Mouse (Mus musculus): ENCODE measurements around the gene Strn3.
"Not testable (repeated sequence)": the region's sequence is repeated elsewhere in the genome, so short reads cannot be mapped to it uniquely, and the experiment has no call there.

The Strn3 gene

DNA sequence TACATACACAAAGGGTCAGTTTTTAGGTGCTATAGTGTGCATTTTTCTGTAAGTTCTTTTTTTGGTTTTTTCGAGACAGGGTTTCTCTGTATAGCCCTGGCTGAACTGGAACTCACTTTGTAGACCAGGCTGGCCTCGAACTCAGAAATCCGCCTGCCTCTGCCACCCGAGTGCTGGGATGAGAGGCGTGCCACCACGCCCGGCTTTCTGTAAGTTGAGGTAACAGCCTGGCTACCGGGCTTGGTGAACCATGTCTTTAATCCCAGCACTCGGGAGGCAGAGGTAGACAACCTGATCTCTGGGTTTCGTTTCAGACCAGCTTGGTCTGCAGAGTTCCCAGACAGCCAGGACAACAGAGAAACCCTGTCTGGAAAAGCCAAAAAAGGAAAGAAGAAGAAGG is 1.2 kb upstream of the Strn3 start:
- peak; percentile 41 for DNase-seq

DNA sequence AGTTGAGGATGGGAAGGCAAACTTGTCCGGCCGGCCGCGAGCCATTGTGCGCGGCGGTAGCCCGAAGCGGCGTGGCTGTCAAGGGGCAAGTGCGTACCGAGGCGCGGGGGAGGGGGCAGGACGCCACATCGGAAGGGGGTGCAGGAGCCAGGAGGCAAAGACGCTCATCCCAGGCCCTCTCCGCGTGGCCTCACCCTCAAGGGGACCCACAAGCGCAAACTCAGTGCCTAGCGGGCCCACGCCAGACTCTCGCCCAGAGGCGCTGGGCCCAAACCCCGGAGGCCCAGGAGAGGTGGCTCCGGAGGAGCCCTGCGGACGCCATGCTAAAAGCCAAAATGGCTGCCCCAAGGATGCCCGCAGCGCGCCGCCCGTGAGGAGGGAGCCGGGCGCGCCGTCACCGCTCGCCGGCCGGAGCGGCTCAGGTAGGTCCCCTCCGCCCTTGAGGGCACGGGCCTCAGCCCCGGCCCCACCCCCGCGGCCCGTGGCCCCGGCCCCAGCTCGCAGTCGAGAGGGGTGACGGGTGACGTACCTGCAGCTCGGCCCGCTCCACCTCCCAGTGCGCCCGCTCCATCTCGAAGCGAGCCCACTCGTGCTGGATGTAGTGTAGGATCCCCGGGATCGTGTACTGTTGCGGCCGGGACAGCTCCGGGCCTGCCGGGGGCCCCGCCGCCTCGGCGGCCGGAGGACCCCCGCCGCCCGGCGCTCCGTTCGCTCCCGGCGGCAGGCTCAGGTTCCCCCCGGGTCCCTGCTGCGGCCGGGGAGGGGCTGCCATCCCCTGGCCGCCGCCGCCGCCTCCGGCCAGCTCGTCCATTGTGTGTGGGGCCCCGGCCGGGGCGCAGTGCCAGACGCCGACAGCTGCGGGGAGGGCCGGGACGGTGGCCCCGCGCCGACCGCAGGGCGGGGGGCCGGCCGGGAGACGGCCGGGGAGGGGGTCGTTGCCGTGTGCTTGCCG is 528 bp downstream of the Strn3 start, which contains the start of gene Ap4s1:
Gene Ap4s1, plus strand, starts transcription at position 141 of the 952 bp plus-strand sequence.
- DNase-seq, result peak; percentile 82

DNA sequence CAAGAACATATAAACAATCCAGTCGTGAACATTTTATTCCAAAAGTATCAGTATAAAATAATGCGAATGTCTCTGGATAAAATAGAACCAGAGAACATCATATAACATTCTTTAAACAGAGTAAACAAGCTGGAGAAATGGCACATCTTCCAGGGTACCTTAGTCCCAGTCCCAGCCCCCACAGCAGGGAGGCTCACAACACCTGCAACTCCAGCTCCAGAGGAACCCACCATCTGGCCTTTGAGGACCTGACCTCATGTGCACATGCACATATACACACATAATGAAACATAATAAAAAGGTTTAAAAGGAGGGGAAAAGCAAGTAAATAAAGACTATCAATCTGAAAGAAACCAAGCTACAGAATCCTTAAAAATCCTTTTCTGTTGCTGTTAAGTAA is 3.2 kb downstream of the Strn3 start:
- DNase-seq, result no peak

DNA sequence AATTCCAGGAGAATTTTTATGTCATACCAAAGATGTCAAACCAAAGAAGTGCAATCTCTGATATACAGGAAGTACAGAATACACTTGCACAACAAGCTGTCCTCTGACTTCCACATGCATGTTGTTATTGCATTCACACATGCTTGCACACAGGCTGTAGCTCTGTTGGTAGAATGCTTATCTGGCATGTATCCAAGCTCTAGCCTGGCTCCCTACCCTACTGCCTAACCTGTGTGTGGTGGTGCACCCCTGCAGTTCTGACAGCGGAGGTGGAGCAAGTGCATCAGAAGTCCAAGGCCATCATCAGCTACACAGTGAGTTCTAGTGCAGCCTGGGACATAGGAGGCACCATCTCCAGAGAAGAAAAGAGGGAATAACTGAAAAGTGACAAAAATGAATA is 12.9 kb downstream of the Strn3 start:
- peak; percentile 49 for DNase-seq

DNA sequence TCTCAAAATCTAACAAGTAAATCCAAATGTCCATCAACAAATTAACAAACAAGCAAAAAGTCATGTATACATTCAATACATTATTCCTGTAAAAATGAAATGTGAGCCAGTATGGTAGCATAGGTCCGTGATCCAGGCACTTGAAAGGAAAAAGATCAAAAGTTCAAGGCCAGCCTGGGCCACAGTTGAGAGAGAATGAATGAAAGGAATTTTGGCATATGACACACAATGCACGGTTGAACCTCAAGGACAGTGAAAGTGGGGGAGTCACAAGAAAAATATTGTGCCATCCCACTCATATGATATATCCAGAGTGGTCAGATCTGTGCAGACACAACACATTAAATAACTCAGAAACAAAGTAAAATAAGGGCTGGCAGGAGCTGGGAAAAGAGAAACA is 15.3 kb downstream of the Strn3 start:
- no peak for DNase-seq

DNA sequence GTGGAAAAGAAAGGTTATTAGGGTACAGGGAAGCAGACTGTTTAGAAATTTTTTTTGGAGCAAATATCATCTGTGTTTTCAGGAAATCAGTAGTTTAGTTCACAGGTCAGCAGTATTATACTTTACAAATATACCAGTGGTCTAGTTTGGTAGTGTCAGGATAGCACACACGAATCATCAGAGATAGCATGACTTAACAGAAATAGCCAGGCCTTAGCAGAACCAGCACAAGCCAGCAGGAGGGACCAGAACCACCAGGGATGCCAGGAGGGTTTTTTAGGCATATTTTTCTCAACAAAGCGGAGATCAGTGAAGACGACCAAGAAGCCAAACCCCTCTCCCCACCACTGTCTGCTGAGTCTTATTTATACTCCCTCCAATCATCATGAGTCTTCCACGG is 18.4 kb downstream of the Strn3 start:
- DNase-seq, result no peak

DNA sequence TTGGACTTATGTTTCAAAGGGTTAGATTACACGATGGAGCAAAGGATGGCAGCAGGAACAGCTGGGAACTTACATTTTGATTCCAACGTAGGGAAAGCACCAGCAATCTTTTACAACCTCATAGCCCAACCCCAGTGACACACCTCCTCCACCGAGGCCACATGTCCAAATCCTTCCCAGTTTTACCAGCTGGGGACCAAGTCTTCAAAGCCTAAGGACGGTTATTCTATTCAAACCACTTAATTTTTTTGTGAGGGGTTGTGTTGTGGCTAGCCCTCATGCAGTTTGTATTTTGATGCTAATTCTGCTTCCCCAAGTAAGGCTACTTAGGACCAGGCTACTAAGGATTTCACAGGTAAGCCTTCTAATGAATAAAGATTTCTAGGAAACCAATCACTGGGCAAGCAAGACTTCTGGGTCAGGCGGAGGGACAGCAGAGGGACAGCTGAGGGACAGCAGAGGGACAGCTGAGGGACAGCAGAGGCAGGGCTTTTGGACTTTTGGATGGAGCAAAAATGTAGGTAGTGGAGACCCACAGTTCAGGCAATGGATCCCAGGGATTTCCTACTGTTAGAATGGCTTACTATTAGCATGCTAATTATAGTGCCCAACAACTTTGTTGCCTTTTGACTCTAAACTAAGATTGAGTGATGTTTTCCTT is 20.3 kb downstream of the Strn3 start:
- no peak for DNase-seq

DNA sequence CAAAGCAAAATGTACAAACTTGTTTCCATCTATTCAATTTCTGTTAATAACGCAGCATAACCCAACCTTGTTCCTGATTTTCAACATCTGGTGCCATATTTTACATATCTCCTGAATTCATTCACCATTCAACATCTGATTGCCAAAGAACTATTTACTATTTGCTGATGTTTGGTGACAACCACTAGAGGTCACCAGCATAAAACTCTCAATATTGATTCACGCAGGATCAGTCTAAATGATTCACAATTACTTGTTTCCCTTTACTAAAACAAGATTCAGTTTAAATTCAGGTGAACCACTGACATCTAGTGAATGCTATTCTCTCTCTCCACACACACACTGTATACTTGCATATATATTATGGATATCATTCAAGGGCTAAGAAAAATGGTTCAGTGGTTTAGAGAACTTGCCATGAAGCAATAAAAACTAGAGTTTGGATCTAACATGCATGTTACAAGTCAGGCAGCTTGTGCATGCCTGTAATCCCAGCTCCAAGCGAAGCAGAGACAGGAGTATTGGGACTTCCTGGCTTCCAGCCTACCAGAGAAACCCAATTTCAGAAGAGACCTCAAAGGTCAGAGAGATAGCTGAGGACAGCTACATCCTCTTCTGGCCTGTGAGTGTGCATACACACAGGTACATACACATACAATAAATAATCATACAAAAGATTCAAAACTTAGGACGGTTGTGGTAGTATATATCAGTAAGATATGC is 24.8 kb downstream of the Strn3 start:
- no peak for DNase-seq

DNA sequence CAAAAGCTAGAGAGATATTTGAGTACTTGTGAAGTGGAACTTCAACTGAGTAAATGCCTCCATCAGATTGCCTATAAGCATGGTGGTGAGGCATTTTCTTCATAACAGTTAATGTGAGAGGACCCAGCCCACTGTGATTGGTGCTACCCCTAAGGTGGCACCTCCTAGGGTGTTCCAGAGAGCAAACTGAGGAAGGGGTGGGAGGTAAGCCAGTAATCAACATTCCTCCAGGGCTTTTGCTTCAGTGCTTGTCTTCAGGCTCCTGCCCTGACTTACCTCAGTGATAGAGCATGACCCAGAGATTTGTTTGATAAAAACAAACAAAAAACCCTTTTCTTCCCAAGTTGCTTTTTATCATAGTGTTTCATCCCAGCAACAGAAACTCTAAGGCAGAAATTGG is 27.8 kb downstream of the Strn3 start:
- no peak for DNase-seq

DNA sequence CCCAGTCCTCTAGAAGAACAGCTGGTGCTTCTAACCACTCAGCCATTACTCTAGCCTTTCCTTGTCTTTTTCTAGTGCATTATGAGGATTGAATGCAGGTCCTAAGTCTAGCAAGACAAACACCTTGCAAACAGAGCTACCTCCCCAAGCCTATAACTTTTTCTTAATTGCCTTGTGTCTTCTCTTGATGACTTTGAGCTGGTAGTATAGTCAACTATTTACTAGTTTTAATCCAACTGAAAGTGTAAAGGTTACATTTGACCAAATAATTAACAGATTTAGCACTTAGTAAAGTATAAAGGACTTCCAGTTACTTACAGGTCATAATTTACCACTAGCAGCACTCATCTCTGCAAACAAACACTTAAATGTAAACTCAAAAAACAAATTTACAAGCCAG is 28.7 kb downstream of the Strn3 start:
- no peak for DNase-seq

DNA sequence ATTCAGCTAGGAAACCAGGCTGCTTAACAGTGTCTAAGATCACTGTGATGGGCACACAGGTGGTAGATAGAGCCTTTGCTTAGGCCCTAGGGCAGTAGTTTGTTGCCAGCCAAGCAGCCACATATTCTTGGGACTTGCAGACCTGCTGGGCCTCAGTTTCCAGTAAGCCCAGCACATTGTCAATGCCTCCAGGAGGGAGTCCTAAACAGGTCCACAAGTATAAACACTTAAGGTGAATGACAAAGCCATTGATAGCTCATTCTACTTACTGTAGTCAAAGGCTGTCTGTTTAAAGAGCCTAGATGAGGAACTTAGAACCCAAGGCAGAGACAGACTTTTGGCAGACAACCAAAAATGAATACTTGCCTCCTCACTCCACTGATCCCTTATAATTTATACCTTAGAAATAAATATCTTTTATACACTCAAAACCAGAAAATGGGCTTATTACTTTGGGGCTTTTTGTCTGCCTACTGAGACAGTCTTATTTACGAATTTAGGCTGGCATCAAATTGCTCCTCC is 35.7 kb downstream of the Strn3 start:
- no peak for DNase-seq

DNA sequence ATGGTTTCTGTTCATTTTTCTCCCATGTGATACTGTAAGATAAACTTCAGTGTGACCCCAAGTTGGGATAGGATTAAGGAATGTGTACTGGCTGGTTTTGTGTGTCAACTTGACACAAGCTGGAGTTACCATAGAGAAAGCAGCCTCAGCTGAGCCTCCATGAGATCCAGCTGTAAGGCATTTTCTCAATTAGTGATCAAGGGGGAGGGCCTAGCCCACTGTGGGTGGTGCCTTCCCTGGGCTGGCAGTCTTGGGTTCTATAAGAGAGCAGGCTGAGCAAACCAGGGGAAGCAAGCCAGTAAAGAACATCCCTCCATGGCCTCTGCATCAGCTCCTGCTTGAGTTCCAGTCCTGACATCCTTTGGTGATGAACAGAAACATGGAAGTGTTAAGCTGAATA is 42.3 kb downstream of the Strn3 start:
- DNase-seq, result not testable (repeated sequence)

DNA sequence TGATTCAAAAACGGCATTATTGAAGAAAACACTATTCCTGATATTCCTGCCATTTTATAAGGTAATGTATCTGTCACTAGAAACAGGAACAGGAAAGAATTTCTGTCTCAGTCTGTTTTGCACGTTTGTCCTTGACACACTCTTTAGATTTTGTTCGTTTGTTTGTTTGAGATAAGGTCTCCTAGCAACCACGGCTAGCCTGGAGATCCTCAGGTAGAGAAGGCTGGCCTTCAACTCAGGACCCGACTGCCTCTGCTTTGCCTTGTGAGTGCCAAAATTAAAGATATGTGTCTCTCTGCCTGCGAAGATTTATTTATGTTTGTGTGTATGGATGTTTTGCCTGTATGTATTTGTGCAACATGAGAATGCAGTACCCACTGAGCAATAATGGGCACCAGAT is 49.8 kb downstream of the Strn3 start:
- no peak for DNase-seq

DNA sequence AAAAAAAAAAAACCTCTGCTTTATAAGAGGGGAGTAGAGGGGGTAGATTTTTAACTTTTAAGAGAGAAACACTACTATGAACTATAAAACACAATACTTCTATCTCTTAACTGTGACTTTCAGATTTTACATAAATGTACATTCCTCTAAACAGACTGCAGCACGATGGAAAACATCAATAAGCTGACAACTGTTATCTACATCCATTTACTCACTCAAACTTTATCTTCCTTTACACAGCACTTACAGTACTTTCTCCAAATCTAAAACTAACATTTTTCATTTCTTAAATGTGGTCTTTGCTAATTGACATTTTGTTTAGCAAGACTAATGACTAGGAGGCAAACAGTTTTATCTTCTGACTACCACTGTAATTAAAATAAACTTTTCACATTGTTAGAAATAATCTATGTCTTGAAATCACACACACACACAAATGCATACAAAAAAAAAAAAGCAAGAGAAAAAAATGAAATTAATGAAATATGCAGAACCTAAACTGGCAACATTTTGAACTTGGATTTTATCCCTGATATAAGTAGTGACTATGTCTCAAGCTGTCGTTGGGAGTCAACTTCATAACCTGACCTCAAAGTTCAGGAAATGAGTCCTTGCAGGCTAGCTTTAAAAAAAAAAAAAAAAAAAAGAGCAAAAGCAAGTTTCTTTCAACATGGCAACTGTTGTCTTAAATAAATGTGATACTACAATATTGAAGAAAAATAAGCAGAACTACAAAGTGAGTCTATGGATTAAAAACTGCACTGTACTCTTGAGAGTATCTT is 54.8 kb downstream of the Strn3 start:
- DNase-seq, result no peak

DNA sequence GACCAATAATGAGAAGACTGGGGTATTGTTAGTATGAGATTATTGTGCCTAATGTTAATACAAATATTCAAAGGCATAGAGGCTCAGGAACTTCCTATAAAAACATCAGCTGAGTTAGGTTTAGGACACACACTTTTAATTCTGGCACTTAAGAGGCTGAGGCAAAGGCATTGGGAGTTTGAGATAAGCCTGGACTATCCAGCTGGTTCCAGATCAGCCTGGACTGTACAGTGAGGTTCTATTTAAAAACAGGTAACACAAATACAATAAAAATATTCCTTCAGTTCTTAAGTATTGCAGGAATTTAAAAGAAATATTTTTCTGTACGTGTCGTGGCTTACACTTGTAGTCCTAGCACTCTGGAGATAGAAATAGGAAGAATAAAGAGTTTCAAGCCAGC is 55.4 kb downstream of the Strn3 start:
- no peak for DNase-seq

DNA sequence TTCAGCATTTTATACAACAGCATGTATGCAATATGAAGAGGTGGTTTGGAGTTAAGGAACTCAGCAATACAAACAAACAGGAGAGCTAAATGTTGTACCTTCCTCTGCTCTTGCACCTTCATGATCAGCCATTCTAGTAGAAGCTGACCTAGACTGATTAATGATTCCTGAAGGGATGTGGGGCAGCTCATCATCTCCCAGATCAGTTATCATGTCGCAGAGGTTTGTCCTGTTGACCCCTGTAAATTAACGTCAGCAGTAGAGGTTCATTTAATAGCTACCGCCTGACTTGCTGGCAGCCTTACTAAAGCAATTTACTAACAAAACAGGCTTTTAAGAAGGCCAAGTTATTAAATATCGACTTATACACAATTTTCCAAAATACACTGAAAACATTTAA is 58.2 kb downstream of the Strn3 start:
- no peak for DNase-seq

DNA sequence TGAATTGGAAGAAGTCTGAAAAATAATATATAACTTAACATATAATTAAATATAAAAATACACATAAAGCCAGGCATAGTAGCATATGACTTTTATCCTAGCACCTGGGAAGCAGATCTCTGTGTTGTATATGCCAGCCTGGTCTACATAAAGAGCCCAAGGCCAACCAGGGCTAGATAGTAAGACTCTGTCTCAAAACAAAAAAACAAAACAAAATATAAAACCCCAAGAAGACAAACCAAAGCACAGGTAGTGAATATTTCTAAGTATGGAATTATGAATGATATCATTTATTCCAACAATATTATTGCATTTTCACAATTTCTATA is 68.4 kb downstream of the Strn3 start:
- DNase-seq, result no peak

DNA sequence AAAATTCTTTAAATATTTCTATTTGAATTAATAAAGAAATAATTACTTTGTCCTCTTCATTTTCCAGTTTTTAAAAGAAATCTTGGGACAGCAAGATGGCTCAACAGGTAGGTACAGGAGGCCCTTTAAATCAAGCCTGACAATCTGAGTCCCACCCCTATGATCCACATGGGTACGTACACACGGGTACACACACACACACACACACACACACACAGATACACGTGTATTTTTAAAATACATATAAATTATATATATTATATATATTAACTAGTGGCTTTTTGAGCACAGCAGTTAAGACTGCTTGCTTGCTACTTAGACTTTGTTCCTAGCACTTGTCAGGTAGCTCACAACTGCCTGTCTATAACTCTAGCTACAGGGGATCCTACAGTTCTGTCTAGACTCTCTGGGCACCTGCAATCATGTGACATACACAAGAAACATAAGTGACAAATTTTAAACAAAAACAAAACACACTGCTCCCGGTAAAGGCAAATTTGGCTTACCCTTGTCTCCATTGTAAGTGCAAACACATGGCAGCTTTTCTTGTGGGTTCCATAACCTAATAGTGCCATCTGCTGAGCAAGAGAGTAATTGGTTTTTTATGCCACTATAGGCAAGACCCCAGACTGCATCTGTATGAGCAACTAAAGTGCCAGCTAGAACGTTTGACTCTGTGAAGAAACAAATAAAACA is 68.9 kb downstream of the Strn3 start:
- DNase-seq, result no peak

DNA sequence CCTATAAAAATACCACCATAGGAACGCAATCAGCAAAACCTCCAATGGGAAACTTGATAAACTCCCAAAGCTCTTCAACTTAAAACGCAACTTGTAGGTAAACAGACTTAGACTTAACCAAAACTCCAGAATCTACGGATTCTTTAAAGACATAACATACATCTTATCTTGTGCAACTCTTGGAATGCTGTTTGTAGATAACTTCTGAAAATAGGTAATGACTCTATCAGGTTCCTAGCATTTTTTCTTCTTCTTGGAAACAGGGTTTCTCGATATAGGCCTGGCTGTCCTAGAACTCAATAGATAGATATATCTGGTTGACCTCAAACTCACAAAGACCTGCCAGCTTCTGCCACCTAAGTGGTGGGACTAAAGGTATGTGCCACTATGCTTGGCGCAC is 70.5 kb downstream of the Strn3 start:
- no peak for DNase-seq

DNA sequence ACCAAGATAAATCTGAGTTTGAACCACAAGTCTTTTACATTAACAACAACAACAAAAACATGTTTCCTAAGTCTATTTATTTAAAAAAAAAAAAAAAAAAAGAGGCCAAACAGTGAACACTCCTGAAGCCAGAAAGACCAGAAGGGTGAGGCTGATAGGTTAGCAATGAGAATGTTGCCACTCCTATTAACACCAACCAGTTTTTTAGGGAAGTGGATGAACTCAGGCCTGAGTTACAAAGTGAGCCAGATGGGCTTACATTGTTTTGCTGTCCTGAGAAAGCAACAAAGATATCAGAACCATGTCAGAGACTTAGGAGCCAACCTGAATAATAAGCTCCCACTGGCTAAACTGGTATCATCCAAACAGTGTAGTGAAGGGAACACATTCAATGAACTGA is 71.1 kb downstream of the Strn3 start:
- DNase-seq, result no peak

DNA sequence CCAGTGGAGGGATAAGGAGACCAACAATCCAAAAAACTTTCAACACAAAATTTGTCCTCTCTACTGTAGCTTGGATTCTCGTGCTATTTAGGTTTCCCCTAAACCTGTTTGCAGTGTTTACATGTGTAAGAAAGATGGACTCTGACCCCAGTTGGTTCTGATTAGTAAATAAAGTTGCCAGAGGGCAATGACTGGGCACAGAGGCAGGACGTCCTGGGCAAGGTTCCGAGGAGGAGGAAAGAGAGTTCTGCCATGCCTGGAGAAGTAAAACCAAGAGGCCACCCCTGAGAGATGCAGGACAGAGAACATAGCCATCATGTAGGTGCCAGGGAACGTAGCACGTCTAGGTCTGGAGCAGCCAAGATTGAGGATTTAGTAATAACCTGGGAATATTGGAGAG is 79.3 kb downstream of the Strn3 start:
- no peak for DNase-seq

DNA sequence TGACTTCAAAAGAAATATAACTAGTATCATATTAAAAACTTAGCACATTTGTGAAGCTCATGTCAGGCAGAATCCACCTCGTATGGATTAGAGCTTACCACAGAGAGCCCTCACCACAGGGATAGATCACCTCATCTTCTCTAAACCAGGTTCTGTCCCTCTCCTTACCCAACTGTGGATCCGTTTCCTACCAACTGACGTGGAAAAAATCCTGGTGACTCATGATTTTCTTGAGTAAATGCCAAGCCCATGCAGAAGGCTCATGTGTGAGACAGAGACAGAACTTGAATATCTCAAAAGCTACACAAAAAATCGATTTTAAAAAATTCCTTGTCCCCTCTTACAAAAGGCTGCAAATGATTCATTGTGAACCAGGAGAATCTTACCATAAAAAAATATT is 85.6 kb downstream of the Strn3 start:
- DNase-seq, result no peak

All from cerebellum, adult 11-12 months (tissue).